Mouse (Mus musculus) thymus, postnatal 36 days (tissue): ENCODE data around the gene Gpbar1.

Source experiments
- DNase-seq, 2 experiments: peaks; one replicate each; pipeline ENCODE4 v3.0.0; 2022; ENCODE audit warnings: mixed read lengths in 2 of 2

The Gpbar1 gene

DNA sequence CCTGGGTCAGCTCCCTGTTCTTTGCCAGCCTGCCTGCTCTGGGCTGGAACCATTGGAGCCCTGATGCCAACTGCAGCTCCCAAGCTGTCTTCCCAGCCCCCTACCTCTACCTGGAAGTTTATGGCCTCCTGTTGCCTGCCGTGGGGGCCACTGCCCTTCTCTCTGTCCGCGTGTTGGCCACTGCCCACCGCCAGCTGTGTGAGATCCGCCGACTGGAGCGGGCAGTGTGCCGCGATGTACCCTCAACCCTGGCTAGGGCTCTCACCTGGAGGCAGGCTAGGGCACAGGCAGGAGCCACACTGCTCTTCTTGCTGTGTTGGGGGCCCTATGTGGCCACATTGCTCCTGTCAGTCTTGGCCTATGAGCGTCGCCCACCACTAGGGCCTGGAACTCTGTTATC is 638 bp downstream of the Gpbar1 start:
- no peak for DNase-seq

DNA sequence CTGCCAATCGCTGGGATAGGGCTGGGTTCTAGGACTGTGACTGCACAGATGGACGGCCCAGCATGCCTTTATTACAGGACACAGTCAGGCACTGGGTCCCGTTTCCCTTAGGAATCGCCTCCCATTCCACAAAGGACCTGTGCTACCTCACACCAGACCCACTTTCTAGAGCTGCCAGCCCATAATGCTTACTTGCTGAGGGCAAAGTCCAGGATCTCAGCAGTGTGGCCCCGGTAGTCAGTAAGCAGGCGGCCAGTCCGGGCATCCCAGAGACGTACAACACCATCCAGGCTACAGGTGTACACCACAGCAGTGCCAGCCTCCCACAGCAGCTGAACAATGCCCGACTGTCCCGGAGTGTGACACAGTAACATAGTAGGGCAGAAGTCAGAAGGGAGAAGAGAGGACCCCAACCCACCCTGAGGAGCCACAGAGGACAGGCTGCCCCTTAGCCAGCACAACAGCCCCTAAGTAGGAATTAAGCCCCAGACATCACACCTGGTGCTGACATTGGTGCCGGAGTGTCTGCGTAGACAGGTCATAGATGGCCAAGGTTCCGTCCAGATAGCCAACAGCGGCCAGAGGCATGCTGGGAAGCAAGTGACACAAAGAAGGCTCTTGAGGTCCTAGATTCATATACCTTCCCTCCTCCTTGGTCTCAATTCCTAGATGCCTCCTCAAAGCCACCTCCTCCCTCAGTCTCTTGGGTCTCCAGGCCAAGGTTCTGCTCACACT is 2.4 kb downstream of the Gpbar1 start:
- no peak for DNase-seq

DNA sequence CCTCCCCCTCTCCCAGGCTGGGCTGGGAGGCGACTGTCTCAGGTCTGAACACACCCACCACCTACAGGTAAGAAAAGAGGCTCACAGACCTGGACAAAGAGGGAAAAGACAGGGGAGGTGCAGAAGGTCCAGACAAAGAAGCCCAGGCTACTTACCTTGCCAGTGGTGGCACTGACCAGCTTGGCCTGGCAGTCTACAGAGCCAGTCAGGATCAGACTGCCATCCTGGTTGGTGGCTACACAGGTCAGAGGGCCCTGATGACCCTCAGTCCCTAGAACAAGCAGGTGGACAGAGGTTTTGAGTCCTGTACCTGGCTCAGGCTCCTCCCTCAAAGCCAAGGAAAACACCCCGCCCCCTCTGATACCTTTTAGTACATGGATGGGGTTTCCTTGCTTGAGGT is 3.0 kb downstream of the Gpbar1 start:
- DNase-seq, result no peak

DNA sequence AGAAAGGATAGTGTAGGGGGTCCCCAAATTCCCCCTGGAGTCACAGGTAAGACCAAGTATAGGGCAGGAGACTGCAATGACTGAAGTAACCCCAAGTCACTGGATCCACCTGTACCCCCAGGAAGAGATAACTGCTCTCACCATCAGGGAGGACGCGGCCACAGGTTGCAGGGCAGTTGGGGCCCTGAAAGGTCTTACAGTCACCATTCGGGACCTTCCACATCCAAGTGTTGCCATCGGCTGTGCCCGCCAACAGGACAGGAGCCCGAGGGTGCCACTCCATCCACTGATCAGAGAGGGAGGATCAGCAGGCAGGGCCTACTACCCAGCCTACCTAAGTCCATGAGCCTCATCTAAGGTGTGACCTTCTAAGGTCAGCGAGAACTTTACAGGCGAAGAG is 3.5 kb downstream of the Gpbar1 start:
- no peak for DNase-seq

DNA sequence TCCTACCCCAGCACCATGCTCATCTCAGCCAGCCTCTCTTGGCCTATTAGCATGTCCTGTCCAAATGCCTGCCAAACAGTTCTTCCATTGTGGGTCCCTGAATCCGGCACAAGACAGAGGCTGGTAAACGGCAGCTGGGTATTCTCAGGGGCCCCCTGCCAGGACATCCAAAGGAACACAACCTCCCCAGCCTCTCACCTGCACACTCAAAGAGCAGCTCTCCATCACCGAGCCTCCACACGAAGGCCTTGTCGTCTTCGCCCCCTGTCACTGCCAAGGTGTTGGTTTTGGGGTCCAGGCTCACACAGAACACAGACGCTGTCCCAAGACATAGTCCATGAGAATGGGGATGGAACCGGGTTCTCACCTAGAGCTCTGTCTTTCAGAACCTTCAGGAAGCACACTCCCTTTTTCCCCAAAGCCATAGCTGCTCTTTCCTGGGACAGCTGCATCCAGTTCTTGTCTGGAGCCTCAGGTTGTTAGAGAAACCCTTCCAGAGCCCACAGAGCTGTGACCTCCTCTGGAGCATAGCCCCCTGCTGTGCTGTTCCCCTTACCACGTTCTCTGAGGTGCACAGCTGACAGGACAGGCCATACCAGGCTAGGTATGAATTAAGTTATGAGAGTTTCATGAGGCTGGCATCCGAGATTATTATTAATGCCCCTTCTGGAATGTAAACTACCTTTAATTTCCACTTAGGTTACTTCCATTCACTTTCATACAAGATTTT is 4.7 kb downstream of the Gpbar1 start:
- DNase-seq, result no peak

DNA sequence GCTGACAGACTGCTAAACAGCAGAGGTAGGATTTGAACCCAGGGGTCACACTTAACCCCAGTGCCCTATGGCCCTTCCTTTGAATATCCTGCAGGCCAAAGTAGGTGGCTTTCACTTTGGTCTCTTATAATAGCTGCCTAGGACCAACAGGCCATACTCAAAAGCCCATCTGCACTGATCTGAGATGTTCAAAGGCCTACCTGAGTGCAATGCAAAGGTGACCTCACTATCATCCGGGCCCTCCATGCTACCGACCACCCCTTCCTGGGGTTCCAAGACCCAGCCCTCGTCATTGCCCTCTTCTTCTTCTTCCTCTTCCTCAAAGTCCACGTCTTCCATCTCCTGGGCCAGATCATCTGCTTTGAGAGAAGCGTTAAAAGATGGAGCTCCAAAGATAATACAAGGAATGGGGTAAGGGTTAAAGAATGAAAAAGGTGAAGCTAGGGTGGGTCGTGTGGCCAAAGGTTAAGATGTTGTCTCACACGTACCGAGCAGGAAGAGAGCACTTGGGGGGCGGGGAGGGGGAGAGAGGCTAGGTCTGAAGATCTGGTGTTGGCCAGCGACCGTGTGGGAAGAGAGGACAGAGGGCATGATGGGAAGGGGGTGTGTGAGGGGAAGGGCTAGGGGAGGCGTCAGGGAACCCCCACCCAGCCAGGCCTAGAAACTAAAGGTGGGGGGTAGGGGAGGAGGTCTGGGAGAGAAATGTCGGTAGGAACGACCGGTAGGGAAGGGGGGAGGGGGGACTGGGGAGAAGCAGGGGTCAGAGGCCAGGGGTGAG is 5.5 kb downstream of the Gpbar1 start:
- peak; percentile 40 to 70 for DNase-seq

DNA sequence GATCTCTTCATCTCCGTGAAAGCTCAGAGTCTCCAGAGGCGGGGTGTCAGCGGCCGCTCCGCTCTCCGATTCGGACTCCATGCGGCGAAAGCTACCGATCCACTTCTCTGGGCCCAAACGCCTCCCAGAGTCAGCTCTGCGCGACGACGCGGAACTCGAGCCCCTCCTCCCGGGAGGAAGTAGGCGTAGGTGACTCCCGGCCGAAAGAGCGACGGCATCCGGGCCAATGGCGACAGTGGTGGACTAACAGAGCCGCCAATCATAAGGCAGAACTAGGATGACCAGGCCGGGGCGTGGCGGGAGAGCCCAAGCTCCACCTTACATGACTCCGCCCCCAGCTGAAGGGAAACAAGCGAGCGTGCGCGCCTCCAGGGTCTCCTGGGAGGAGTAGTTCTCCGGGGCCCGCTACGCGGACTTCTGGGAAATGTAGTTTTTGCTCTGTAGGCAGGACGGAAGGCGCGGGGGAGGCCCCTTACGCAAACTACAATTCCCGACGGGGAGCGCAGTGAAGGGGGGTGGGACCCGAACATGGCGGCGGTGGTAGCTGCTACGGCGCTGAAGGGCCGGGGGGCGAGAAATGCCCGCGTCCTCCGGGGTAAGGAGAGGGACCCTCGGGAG is 6.3 kb downstream of the Gpbar1 start, which contains the start of the genes Aamp and Pnkd:
Aamp (minus strand) TSS at position 196 of the 618 bp plus-strand sequence.
Pnkd (plus strand) TSS at position 388 of the 618 bp plus-strand sequence.
- peak; percentile 99 to 100 for DNase-seq

DNA sequence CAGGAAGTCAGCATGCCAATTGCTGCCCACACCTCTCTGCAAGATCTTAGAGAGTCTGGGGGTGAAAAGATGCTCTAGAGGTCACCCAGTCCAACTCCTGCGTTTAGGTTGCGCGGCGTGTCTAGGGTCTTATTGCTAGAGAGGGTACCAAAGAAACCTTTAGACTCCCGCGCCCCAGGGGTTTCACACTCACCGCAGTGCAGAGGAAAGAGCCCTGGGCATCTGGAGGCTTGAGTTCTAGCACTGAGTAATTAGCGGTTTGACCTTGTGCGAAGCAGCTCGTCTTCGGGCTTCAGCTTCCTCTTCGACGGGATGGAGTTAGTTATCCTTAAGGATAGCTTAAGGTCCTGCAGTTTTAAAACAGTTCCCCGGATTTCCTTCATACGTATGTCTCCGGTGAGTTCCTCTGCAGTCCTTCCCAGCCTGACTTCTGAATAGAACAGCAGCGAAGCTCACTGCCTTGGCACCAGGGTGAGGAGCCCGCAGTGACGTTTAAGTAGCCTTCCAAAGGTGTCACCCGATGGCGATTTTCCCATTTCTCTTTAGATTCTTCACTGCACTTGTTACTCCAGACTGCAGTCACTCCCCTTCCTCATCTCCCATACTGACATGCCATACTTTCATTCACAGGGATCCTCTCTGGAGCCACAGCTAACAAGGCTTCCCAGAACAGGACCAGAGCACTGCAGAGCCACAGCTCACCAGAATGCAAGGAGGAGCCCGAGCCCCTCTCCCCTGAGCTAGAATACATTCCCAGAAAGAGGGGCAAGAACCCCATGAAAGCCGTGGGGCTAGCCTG is 7.1 kb downstream of the Gpbar1 start:
- no peak for DNase-seq

DNA sequence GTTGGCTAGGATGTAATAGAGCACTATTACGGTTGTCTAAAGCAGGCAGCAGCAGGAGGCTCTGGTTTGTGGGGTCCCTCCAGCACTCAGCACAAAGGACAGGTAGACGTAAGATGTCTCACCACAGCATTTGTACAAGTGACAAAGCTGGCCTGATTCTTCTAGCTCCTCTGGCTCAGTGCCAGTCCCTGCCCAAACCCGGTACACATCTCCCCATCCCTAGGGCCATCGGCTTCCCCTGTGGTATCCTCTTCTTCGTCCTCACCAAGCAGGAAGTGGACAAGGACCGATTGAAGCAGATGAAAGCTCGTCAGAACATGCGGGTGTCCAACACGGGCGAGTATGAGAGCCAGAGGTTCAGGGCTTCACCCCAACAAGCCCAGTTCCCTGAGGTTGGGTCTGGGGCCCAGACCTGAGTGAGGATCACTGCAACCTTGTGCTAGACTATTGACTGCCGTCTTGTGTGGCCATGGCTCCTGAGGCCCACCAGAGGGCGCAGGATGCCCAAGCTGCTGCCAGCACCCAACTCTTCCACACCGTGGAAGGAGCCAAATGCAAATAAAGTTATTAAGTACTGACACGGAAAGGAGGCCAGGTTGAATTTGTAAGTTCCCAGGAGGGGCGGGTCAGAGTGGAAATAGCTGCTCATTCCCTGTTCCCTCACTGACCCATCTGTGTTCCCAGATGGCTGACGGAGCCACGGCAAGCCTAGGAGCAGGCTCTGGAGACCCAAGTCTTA is 8.7 kb downstream of the Gpbar1 start:
- peak in 1 of 2 experiments; percentile 26 for DNase-seq

DNA sequence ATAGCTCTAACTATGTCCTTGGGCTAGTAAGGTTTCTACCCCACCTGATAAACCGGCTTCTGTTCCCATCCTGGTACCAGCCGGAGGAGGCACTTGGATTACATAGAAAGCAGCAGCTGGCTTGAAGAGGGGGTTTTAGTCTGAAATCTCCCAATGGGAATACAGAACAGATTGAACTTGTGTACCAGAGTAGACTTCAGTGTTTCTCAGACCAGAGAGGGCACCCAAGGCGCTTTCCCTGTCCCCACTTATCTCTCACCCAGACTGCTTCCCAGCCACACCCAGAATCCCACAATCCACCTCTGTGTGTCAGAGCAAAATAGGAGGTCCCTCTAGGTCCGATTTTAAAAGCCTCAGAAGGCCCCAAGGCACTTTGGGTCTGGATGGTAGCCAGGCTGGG is 10.0 kb downstream of the Gpbar1 start:
- DNase-seq, result no peak

DNA sequence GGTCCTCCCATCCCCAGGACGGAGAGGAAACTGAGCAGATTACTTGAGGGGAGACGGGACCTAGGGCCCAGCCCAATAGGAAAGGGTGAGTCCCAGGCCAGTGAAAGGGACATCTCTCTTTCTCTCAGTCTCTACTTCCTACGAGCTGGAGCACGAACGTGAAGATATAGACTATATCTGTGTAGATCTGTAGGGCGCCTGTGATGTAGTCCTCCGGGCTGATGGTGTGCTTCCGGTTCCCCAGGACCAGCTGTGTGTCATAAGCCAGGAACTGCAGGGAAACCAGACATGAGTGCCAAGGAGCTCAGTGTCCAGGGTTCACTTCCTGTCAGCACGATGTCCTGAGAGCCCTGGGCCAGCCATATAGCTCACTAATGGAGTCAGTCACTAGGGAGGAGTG is 10.9 kb downstream of the Gpbar1 start:
- DNase-seq, result no peak

DNA sequence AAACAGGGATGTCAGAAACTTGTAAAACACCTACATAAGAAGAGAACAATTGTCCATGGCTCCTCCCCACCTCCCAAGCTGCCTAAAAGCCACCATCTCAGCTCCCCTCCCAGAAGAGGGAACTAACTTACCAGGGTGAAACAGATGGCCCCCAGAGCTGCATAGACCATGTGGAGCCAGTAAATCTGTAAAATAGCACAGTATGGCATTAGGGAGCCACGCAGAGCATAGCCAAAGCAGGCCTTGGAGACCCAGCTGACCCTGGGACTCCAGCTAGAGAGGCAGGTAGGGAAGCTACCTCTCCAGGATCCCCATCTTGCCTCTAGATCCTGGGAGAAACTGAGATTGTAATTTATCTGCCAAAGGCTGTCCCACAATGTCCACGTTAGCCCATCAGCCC is 11.4 kb downstream of the Gpbar1 start:
- no peak for DNase-seq

DNA sequence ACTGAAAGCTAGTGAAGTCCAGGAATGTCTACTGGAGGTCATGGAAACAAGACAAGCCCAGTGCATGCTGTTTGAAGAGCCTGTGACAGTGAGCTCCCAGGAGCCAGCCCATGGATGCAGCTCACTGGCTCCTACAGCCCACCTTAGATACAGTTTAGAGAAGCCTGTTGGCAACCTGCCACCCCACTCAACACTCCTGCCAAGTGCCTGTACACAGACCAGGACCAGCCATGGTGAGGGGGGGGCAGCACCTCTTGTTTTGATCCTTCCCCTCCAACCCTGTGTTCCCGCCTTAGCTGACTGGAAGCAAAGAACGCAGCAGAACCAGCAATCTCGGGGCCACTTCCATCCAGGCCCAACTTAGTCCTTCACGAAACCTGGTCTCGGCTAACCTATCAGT is 11.8 kb downstream of the Gpbar1 start:
- DNase-seq, result no peak

DNA sequence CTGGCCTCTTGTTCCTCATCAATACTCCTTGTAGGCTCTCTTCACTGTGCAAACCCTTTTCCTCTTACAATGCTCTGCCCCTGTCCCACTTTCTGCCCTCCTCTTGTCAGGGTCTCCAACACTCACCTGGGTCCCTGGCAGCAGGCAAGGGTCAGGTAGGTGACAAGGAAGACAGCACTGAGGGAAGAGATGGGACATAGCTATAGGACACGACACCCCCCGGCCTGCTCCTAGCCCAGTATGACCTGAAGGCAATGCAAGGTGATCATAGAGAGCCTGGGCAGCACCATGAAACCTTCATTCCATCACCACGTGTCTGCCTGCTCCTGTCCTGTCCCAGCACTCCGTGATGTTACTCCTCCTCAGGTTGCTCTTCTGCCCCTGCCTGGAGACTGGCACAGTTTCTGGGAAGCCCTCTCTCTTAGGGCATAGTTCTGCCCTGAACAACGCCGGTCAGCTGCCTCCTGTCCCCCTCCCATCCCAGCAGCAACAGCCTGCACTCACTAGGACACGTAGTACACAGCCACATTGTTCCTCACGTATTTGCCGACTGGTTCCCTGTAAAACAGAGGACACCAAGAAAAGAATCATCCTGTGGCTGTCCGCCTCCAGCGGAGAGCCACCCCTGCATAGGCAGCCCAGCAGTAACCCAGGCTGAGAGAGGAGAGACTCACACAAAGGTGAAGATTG is 14.1 kb downstream of the Gpbar1 start:
- DNase-seq, result no peak

DNA sequence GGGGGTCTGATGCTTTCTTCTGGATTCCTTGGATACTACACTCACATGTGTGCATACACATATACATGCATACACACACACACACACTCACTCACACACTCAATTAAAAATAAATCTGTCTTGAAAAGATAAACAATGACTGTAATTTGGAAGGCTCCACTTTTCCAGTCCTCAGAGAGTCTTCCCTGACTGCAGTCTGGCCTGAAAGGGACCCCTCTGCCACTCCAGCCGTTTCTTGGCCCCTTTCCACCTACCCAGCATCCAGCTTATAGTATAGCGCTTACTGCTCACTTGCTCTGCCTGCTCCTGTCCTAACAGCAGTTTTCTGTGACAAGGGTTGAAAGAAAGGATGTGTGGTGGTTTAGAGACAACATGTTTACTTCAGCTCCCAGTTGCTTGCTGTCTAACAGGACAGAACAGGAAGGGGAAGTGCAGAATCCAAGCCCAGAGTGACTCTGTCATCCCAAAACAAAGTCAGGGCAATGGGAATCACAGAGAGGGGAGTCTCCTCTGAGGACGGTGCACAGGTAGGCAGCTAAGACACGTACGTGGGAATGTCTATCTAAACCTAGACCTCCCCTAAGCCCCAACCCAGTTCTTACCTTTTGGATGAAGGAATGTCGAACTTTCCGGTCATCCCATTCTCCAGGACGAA is 15.1 kb downstream of the Gpbar1 start:
- DNase-seq, result no peak

DNA sequence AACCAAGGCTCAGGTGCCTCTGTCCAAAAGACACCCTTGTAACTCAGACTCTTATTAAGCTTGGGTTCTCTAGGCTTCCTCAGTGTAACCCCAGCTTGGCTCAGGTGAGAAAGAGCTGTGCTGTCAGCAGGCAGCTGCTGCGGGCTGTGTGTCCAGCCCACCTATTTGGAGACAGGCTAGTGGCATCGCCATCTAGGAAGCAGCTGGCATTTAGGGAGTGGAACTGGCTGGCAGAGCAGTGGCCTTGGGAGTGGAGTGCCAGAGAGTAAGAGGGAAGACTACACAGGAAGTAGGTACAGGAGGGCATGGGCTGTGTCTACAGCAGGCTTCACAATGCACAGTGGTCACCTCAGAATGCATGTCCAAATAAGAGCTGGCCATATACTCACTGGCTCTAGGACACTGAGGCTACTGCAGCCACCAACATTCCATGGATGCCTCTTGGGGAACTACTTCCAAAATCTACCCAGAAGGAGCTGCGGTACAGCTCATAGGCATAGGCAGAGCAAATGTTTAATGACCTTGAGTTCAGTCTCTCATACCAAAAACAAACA is 15.8 kb downstream of the Gpbar1 start:
- DNase-seq, result no peak

DNA sequence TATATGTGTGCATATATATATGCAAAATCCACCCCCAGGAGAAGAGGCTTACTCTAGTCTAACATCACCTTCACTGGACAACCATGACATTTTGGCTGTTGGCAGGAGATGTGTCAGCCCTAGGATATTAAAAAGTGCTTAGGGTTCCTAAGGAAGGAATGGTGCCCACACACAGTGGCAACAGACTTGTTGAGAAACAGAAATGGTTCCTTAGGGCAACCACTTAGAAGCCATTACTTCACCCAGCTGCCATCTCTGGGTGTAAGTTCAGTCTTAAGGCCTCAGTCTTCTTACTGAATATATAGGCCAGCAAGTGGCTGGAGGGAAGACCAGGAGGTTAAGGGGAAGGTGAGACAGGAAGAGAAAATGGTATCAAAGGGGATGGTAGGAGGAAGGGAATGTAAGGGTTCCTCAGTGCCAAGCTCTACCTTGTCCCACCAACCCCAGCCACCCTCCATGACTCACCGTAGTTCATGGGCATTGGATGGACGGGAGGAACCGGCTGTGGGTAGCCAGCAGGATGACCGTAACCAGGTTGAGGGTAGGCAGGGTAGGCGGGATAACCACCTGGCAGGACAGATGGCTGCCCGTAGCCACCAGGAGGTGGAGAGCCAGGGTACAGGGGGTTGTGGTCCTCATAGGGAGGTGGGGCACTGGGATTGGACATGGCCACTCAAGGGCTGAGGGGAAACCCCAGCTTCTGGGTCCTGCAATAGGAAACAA is 16.5 kb downstream of the Gpbar1 start:
- DNase-seq, result no peak

DNA sequence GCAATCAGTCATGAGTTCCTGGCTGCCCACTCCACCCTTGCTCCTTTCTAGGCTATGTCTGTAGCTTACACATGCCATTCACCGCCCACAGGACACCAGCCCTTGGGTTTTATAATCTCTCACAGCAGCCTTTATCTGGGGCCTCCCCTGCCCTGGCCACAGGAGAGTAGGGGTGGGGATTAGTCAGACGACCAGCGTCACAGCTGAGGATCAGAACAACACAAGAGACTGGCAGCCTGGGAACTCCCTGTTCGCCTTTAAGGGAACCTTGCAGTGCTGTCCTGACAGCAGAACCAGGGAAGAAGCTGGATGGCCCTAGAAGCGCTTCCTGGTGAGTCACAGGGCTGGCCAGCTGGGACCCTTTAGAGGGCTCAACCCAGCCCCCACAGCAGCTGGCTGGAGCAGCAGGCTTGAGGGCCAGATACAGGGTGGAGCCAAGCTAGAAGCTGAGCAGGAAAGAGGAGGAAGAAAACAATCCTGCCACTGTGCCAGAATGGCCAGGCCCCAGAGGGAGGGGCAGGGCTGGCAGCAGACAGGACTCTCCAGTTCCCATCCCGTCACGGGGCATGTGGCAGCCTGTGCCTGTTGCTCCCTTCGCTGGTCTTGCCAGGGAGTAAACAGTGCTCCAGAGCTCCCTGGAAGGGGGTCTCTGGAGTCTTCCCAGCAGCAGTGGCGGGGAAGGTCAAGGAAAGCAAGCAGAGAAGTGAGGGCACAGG is 17.3 kb downstream of the Gpbar1 start:
- DNase-seq, result no peak

DNA sequence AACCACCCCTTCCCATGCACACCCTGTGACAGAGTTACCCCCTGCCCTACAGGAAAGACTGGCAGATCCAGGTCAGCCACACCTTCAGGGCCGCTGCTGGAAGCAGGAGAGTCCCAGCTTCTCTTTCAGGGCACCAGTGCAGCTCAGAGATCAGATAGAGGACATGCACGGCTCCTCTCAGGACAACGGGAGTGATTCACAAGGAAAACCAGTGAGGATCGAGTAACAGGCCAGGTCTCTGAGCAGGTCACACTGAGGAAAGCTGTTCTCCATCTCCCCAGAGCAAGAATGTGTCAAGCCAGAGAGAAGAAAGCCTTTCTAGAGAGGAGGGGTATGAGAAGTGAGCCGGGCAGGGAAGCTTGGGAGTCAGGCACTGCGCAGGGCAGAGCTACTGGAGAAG is 18.1 kb downstream of the Gpbar1 start:
- no peak for DNase-seq
